Mouse (Mus musculus): ENCODE results near the gene Ccar1. TPM values are rescaled to one million over a fixed set of nuclear protein-coding genes. Genes with fewer than 3 reads are reported as not detected.
A peak's percentile ranks its signal among the peaks of the same experiment; 100 is the strongest.
"Not testable (repeated sequence)": the region's sequence is repeated elsewhere in the genome, so short reads cannot be mapped to it uniquely, and the experiment has no call there.

Ccar1 gene
- polyA plus RNA-seq, 1 experiment from 2014 or later = 156 TPM

- Histone ChIP-seq H3K27ac (replicated peaks) (peak overlapping the region; percentile 98), H3K9me3 (replicated peaks) (no peaks in the 10 kb centered on the region), H3K4me1 (peaks cover 13% of the 10 kb centered on the region), H3K36me3 (peaks cover 27% of the 10 kb centered on the region), H3K4me3 (peak overlapping the region; percentile 96), H3K27me3 (ENCODE audit: low read depth, poor library complexity, severe bottlenecking) (no peaks in the 10 kb centered on the region)
- DNase-seq (ENCODE audit: low spot score) = no peak
- WGBS = 50% methylated on average over 2 of the region's 2 CpGs
Observed at GRCm38 (mm10) chr10:62793091-62793453, 986 bp upstream of the Ccar1 start.

DNA sequence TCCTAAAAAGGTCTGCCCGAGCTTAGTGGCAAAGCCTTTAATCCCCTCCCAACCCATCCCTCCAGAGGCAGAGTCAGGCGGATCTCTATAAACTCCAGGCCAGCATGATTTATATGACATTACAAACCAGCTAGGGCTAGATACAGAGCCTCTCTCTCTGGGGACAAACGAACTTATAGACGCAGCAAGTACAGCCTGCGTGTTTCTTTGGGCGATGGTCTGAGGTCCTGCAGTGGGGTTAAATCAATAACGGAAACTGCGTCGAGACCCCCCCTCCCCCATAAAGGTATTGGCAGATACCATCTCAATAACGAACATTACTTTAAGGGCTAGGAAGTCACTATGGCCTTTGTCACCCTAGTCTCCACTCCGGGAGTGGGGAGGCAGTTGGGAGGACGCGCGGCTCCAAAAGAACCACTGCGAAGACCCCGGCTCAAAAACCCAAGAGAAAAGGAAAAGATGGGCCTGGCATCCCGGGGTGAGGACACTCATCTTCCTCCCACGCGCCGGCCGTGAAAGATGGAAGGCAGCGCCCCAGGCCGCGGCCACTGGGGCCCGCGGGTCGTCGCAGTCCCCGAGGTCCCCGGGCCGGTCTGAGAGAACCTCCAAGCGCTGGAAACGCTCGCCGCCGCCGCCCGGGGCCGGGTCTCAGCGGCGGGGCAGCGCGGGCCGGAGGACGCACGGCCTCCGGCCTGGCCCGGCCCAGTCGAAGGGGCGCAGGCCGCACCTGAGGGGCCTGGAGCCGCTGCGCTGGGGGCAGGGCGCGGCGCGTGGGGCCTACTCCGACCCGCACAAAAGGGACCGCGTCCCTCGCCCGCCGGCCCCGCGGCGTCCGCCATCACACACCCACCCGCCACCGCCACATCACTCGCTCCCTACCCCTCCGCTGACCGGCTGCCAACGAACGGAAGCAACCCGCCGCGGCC lies 572 bp downstream of the Ccar1 start:
- H3K27me3 ChIP-seq (ENCODE audit: low read depth, poor library complexity, severe bottlenecking) = no peaks in the 10 kb centered on the region
- WGBS = 2% methylated on average over 78 of the region's 78 CpGs
- H3K4me3 ChIP-seq = peak overlapping the region; percentile 96
- H3K4me1 ChIP-seq = peaks cover 13% of the 10 kb centered on the region
- DNase-seq (ENCODE audit: low spot score) = no peak
- peaks cover 43% of the 10 kb centered on the region for H3K36me3 ChIP-seq
- H3K27ac ChIP-seq (replicated peaks) = peak overlapping the region; percentile 98
- no peaks in the 10 kb centered on the region for H3K9me3 ChIP-seq (replicated peaks)

DNA sequence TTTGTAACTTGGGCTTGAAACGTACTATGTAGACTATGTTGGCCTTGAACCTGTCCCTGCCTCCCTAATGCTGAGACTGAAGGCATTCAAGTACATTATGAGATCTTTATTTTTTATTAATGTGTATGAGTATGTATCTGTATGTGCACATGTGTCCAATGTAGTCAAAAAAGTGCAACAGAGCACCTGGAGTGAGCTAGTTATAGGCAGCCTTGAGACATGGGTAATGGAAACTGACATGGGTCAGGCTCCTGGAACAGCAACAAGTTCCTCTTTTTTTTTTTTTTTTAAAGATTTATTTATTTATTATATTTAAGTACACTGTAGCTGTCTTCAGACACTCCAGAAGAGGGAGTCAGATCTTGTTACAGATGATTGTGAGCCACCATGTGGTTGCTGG lies 10.3 kb downstream of the Ccar1 start:
- 86% methylated on average over 1 of the region's 1 CpGs for WGBS
- peaks cover 99% of the 10 kb centered on the region for H3K36me3 ChIP-seq

GRCm38 (mm10) chr10:62750781-62751180 lies 41.3 kb downstream of the Ccar1 start:
- H3K36me3 ChIP-seq = peaks cover 98% of the 10 kb centered on the region
- H3K27ac ChIP-seq (replicated peaks) = no peak overlapping the region
- no peak for DNase-seq (ENCODE audit: low spot score)
- no peaks in the 10 kb centered on the region for H3K27me3 ChIP-seq (ENCODE audit: low read depth, poor library complexity, severe bottlenecking)
- no peaks in the 10 kb centered on the region for H3K4me1 ChIP-seq
- WGBS = 90% methylated on average over 6 of the region's 6 CpGs
- H3K9me3 ChIP-seq (replicated peaks) = no peaks in the 10 kb centered on the region
- H3K4me3 ChIP-seq = no peak overlapping the region

More for the DNA sequence above, 10.3 kb downstream of the Ccar1 start:
- H3K4me1 ChIP-seq; H3K9me3 ChIP-seq (replicated peaks); H3K27me3 ChIP-seq (ENCODE audit: low read depth, poor library complexity, severe bottlenecking); H3K27ac ChIP-seq (replicated peaks); H3K4me3 ChIP-seq; DNase-seq (ENCODE audit: low spot score): not testable (repeated sequence)

DNA sequence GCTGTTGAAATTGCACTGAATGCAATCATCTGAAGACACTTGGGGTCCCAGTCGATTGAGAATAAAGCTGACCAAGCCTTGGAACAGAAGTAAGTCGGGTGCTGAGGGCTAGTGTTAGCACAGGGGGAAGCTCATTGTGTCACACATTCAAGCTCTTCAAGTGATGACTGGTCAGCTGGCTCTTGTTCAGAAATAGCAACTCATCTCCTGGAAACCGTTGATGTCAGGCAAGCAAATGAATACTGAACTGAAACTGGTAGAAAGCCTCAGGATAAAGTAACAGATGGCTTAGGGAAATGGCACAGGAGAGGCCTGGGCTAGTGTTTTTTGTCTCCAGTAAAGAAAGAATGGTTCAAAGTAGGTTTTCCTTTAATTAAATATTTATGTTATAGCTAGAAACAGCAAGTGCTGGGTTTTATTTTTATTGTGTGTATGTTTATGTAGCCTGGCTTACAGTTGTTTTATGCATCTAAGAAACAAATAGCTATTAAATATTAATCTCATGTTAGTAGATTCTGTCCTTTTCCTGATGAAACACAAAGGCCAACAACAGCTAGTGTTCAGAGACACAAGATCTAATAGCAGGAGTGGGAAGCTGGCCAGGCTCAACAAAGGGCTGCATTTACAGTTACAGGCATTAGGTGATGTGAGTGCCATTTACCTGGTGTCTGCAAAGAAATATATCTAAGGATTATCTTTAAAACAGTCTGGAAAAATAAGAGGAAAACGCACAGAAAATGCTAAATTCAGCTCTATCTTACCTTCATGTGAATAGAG lies 51.9 kb downstream of the Ccar1 start:
- no peak for DNase-seq (ENCODE audit: low spot score)
- Histone ChIP-seq H3K4me3 (no peak overlapping the region), H3K27me3 (ENCODE audit: low read depth, poor library complexity, severe bottlenecking) (no peaks in the 10 kb centered on the region), H3K4me1 (peaks cover 11% of the 10 kb centered on the region), H3K27ac (replicated peaks) (no peak overlapping the region), H3K36me3 (peaks cover 65% of the 10 kb centered on the region), H3K9me3 (replicated peaks) (no peaks in the 10 kb centered on the region)
- WGBS = 84% methylated on average over 4 of the region's 4 CpGs

DNA sequence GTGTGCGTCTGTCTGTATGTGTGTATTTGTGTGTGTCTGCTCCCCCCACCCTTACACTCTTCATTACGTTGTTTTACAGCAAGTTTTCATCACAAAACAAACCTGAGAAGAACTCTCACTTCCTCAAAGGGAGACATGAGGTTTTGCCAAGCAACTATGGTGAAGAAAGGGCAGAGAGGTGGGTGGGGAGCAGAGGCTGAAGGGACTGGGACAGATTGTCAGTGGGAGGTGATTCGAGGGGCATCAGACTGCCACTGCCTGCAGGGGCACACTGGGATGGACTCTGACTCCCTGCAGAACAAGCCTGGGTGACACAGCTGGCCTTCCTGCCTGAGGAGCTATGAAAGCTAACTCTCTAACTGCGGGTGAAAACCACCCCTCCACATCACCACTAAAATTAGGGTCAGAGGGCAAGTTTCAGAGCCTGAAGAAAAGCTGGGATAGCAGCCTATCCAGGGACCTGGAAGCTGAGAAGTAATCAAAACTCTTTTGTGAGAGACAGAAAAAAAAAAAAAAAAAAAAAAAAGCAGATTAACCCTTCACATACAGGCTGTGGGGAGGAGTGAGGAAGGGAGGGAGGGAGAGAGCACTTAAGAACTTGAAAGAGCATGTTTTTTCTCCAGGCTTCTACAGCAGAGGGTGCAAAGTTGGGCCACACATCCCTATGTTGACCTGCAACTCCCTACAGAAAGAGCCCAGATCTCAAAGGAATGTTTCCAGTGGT lies 55.0 kb downstream of the Ccar1 start:
- peaks cover 35% of the 10 kb centered on the region for H3K36me3 ChIP-seq
- H3K9me3 ChIP-seq (replicated peaks) = no peaks in the 10 kb centered on the region
- no peak for DNase-seq (ENCODE audit: low spot score)
- H3K4me3 ChIP-seq = no peak overlapping the region
- whole genome bisulfite sequencing = 45% methylated on average over 4 of the region's 4 CpGs
- H3K4me1 ChIP-seq = peaks cover 11% of the 10 kb centered on the region
- no peak overlapping the region for H3K27ac ChIP-seq (replicated peaks)
- H3K27me3 ChIP-seq (ENCODE audit: low read depth, poor library complexity, severe bottlenecking) = no peaks in the 10 kb centered on the region

DNA sequence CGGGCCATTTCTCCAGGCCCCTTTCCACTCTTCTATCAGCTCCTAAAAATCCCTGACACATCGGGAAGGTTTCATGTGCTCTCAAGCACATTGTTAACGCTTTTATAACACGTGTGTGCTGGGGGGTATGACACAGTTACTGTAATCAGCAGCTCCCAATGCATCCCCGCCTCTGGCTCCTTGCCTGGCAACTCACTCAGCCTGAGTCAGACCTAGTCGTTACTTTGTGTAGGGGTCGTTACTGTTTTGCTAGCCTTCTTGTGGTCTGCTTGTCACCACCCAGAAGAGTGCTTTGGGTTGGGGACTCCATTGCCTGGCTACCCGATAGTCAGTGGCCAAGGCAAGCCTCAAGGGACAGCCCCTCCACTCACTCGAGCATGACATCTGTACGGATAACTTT lies 61.3 kb downstream of the Ccar1 start:
- H3K4me1 ChIP-seq = peaks cover 8% of the 10 kb centered on the region
- H3K27ac ChIP-seq (replicated peaks) = no peak overlapping the region
- peaks cover 18% of the 10 kb centered on the region for H3K27me3 ChIP-seq (ENCODE audit: low read depth, poor library complexity, severe bottlenecking)
- WGBS = 83% methylated on average over 10 of the region's 10 CpGs
- no peak overlapping the region for H3K4me3 ChIP-seq
- H3K36me3 ChIP-seq = no peaks in the 10 kb centered on the region
- no peak for DNase-seq (ENCODE audit: low spot score)
- no peaks in the 10 kb centered on the region for H3K9me3 ChIP-seq (replicated peaks)

DNA sequence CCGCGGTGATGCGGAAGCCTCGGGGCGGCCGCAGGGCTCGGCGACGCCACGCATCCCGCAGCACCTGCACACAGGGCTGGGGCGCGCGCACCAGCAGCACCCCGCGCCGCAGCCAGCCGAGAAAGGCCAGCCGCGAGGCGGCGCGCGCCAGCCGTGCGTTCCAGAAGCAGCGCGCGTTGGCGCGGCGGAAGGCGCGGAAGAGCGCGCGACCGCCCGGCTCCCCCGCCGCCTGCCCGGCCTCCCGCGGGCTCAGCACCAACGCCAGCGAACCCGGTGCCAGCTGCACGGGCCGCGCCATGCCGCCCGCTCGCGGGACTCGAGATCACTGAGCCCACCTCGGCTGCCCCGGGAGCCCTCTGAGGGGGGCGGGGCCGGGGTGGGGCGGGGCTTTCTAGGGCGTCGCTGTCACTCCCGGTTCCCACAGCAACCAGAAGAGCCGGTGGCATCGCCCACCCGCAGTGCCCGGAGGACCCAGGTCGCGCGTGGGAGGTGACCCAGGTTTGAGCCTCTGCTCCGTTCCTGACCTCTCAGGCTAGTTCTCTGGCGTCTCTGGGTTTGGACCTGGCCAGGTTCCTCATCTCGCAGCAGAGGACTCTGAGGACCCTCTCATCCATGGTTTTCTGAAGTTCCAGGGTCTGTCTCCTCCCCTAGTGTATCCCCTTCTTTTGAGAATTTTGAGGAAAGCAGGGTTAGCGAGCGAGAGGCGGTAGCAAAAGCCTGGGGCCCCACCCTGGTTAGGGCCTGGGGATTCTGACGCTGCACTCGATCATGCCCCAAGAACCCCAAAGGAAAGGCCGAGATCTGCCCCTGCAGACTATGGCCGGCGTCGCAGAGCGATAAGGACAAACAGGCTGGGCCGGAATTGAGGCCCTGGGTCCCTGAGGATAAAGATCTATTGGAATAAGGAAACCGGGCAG lies 66.1 kb downstream of the Ccar1 start, which contains the start of gene Stox1:
Gene Stox1 (minus strand): TSS at position 358 of the 917 bp plus-strand sequence.
- peak within 1 kb of the TSS; percentile 83 for H3K27ac ChIP-seq (replicated peaks)
- H3K27me3 ChIP-seq (ENCODE audit: low read depth, poor library complexity, severe bottlenecking) = peaks cover 61% of the 10 kb centered on the region
- WGBS = 2% methylated on average over 85 of the region's 85 CpGs

DNA sequence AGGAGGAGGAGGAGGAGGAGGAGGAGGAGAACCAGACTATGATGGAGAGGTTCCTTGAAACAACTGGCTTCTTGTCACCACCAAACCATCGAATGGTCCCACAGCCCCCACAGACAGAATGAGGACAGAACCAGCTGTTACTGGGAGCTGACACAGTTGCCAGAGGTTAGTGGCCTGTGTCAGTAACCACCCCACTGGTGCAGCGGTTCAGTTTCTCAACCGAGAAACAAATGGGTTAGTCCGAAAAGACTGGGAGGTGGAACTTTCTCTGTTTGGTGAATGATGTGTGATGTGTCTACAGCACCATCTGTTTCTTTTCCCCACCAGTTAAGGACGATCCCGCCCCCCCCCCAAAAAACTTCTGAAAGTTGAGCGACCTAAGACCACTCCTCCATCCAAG lies 67.2 kb downstream of the Ccar1 start:
- Histone ChIP-seq H3K9me3 (replicated peaks) (no peaks in the 10 kb centered on the region), H3K27ac (replicated peaks) (no peak overlapping the region; the same call in 1 of the 2 replicates), H3K4me3 (peak overlapping the region; percentile 78), H3K27me3 (ENCODE audit: low read depth, poor library complexity, severe bottlenecking) (peaks cover 62% of the 10 kb centered on the region), H3K36me3 (no peaks in the 10 kb centered on the region), H3K4me1 (peaks cover 34% of the 10 kb centered on the region)
- no peak for DNase-seq (ENCODE audit: low spot score)
- 29% methylated on average over 7 of the region's 7 CpGs for WGBS

More for the DNA sequence above, 66.1 kb downstream of the Ccar1 start, which contains the start of gene Stox1:
- no peaks in the 10 kb centered on the region for H3K36me3 ChIP-seq
- peak within 1 kb of the TSS; percentile 78 for H3K4me3 ChIP-seq
- H3K4me1 ChIP-seq = peaks cover 34% of the 10 kb centered on the region
- no peaks in the 10 kb centered on the region for H3K9me3 ChIP-seq (replicated peaks)
- peak; percentile 78 for DNase-seq (ENCODE audit: low spot score)

DNA sequence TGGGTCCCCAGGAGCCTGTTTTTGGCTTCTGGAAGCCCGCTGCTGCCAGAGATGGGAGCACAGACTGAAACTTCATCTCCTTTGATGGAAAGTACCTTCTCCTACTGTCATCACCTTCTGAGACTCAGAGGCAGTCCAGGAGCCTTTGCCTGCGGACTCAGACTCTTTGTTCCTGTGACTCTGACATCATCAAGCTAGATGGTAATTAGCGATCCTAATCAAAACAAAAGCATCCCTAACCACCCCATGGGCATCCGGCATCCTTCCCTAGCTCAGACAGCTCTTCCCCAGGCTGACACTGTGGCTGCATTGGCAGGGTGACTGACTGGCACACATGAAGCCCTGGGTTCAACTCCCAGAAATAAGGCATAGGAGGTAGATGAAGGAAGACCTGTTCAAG lies 69.4 kb downstream of the Ccar1 start:
- Histone ChIP-seq H3K4me1 (peaks cover 34% of the 10 kb centered on the region), H3K4me3 (no peak overlapping the region), H3K36me3 (no peaks in the 10 kb centered on the region), H3K27ac (replicated peaks) (no peak overlapping the region), H3K9me3 (replicated peaks) (0 out of 2 replicates have a peak, but pooled peaks cover 2% of the 10 kb centered on the region), H3K27me3 (ENCODE audit: low read depth, poor library complexity, severe bottlenecking) (peaks cover 61% of the 10 kb centered on the region)
- 39% methylated on average over 4 of the region's 4 CpGs for WGBS
- DNase-seq (ENCODE audit: low spot score) = no peak

GRCm38 (mm10) chr10:62720574-62720973 lies 71.5 kb downstream of the Ccar1 start:
- not testable (repeated sequence) for H3K9me3 ChIP-seq (replicated peaks); H3K27ac ChIP-seq (replicated peaks); H3K4me3 ChIP-seq; DNase-seq (ENCODE audit: low spot score); H3K36me3 ChIP-seq
- Histone ChIP-seq H3K27me3 (ENCODE audit: low read depth, poor library complexity, severe bottlenecking) (peaks cover 43% of the 10 kb centered on the region), H3K4me1 (peaks cover 24% of the 10 kb centered on the region)
- WGBS = 93% methylated on average over 8 of the region's 8 CpGs
